Mouse (Mus musculus) macrophage (primary cell): ENCODE measurements around the gene Tnik. TPM values are rescaled to one million over a fixed set of nuclear protein-coding genes. Genes with fewer than 3 reads are reported as not detected.

Experiments
- H3K27ac ChIP-seq: fragments of 350-480 bp; formaldehyde crosslinking; 2 replicates; pipeline ENCODE4 v1.9.0; 2021
- H3K36me3 ChIP-seq: fragments of 350-480 bp; formaldehyde crosslinking; 2 replicates; pipeline ENCODE4 v1.9.0; 2021; ENCODE audit errors: inconsistent target
- H3K4me3 ChIP-seq: fragments of 350-480 bp; formaldehyde crosslinking; 2 replicates; pipeline ENCODE4 v1.9.0; 2021; ENCODE audit errors: inconsistent target
- H3K79me2 ChIP-seq: fragments of 350-480 bp; formaldehyde crosslinking; 2 replicates; pipeline ENCODE4 v1.9.0; 2021; ENCODE audit errors: inconsistent target
- WGBS: methylation state at CpG from one replicate; pipeline ENCODE4 v1.1.7; 2026; ENCODE audit warnings: inconsistent platforms; ENCODE audit not compliant: missing documents; 5-methylcytosine and 5-hydroxymethylcytosine counted together
- polyA plus RNA-seq: library from polyadenylated mRNA; stranded (reverse); fragments of 250-400 nt; gene quantifications from 3 replicates; pipeline ENCODE4 v1.2.4, GENCODE M21; 2018; ENCODE audit warnings: inconsistent platforms

The Tnik gene
- polyA plus RNA-seq, 1 experiment from 2014 or later, result 0.20 TPM

DNA sequence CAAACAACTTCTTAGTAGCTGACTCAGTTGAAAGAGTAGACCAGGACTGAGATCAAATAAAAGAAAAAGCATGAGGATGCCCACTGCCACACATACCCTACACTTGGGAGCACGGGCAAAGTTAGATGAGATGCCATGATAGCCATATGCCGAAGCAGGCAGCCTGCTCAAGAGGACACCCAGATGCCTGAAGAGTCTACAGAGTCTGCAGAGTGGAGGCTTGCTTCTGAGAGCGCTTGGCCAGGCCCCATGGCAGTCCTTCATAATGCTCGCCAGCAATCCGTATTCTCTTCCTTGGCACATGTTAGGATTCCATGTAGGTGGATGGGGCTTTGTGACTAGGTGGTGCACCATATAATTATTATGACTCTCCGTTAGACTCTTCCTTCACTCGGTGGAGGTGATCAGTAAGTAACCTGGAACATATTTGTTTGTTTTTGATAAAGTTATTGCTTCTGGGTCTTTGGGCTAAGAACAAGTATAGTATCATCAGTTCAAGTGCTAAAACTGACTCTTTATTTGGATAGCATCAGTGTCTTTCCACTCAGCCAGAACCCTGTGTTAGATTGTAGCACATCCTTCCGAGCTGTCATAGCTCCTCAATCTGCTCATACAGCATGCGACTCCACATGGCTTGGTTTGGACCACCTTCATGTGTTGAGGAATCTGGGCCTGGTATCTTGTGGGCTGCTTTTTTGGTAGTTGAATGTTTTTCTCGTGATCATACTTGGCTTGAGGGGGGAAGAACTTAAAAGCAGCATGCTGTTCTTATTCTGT is 122.4 kb downstream of the Tnik start:
- H3K4me3 ChIP-seq, result no peak overlapping the region
- no peaks in the 10 kb centered on the region for H3K36me3 ChIP-seq
- H3K27ac ChIP-seq, result no peak overlapping the region
- H3K79me2 ChIP-seq, result no peaks in the 10 kb centered on the region
- WGBS, result 96% methylated on average over 10 of the region's 10 CpGs

DNA sequence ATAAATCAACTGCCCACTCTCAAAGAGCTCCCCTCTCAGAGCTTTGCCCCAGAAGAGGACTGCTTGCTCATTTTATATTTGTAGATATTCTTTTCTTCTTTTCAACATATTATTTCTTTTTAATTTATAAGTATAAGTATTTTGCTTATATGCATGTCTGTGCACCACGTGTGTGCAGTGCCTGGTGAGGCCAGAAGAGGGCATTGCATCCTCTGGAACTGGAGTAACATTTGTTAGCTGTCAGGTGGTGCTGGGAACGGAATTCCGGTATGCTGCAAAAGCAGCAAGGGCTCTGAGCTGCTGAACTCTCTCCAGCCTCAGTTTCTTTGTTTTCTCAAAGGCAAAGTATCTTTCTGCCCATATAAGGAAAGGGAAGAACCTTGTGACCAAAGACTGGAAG is 125.5 kb downstream of the Tnik start:
- no peak overlapping the region for H3K27ac ChIP-seq
- no peak overlapping the region for H3K4me3 ChIP-seq
- WGBS, result 80% methylated on average over 3 of the region's 3 CpGs
- H3K36me3 ChIP-seq, result no peaks in the 10 kb centered on the region
- H3K79me2 ChIP-seq, result no peaks in the 10 kb centered on the region

DNA sequence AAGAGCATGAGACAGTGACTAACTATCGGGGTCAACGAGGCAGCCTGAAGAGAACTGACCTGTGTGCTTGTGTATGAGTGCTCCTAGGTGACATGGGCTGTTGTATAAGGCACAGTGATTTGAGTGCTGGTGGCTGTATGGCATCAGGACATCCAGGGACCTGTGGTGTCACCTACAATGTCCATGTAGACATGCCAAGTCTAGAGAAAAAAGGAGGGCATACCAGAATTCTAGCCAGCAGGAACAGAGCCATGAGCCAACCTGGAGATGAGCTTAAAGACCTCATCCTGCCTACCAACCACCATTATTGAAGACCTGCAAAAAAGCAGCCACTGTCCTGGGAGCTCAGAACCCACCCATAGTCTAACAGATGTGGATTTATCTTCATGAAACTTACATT is 127.2 kb downstream of the Tnik start:
- H3K27ac ChIP-seq, result no peak overlapping the region
- H3K36me3 ChIP-seq, result no peaks in the 10 kb centered on the region
- WGBS, result 78% methylated on average over 2 of the region's 2 CpGs
- H3K4me3 ChIP-seq, result no peak overlapping the region
- H3K79me2 ChIP-seq, result no peaks in the 10 kb centered on the region

DNA sequence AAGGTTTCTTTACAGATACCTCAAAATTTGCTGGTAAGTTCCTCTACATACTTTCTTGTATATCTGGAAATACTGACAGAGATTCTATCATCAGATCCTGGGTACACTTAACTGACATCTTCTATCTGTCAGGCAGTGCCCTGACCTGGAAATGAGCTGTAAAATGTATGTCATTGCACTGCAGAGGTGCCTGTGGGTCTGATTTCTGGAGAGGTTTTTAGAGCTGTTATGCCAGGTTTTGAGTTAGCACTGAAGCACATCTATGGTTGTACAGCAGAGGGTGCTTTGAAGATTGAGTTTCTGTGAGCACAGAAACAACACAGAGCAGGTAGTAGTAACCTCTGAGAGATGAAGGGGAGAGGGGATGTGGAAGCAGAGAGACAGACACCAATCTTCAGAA is 129.5 kb downstream of the Tnik start:
- H3K36me3 ChIP-seq, result no peaks in the 10 kb centered on the region
- H3K79me2 ChIP-seq, result no peaks in the 10 kb centered on the region
- no peak overlapping the region for H3K27ac ChIP-seq
- no peak overlapping the region for H3K4me3 ChIP-seq

DNA sequence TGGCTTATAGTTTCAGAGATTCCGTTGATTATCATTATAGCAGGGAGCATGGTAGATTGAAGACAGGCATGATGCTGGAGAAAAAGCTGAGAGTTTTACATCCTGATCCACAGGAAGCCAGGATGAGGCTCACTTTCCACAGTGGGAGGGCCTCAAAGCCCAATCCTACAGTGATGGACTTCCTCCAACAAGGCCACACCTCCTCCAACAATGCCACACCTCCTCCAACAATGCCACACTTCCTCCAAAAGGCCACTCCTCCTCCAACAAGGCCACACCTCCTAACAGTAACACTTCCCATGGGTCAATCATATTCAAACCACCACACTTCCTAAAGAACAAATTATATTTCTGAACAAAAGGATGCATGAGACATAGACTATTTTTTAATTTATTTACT is 135.8 kb downstream of the Tnik start:
- H3K4me3 ChIP-seq, result no peak overlapping the region
- no peak overlapping the region for H3K27ac ChIP-seq
- no peaks in the 10 kb centered on the region for H3K79me2 ChIP-seq
- 100% methylated on average over 1 of the region's 1 CpGs for WGBS
- no peaks in the 10 kb centered on the region for H3K36me3 ChIP-seq

DNA sequence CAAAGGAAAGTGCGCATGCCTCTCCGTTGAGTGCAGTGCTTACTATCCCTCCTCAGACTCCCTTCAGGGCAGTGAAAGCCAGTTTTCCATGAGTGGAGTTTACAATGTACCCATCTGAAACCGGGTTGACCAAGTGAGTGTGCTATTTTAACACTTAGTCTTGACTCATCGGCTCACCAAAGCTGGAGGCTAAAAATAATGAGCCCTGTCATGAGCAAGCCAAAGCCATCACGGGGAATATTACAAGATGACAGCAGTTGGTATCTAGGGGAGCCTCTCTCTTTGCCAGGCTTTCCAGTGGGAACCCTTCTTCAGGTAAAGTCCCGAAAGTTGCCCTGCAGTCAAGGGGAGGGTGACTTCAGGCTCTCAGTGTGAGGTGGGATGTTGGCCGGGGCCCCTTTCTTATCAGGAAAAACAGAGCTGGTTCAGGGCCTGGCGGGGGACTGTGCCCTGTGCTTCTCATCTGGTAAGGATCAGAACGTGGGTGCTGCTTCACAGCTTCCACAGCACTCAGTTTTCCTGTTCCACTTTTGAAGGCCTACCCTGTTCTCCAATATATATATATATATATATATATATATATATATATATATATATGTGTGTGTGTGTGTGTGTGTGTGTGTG is 136.7 kb downstream of the Tnik start:
- no peak overlapping the region for H3K27ac ChIP-seq
- no peak overlapping the region for H3K4me3 ChIP-seq
- 91% methylated on average over 9 of the region's 9 CpGs for WGBS
- H3K36me3 ChIP-seq, result no peaks in the 10 kb centered on the region
- no peaks in the 10 kb centered on the region for H3K79me2 ChIP-seq

DNA sequence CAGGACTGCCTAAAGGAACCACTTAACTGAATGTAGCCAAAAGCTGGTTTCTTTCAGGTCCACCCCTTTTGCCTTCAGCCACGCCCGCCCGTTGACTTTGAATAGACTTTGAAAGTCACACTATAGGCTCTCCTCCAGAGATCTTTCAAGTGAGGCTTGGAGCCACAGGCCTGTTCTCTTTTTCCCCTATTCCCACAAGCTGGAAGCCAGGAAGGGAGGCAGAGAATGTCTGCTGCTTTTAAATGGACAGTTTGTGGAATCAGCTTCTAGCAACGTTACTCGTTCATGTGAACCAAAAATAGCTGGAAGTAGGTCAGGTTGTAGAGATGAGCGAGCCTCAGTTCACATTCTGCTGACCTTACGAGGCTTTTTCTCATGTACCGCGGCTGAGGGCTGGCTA is 138.3 kb downstream of the Tnik start:
- 93% methylated on average over 9 of the region's 9 CpGs for WGBS
- Histone ChIP-seq H3K79me2 (no peaks in the 10 kb centered on the region), H3K4me3 (no peak overlapping the region), H3K36me3 (no peaks in the 10 kb centered on the region), H3K27ac (no peak overlapping the region)

DNA sequence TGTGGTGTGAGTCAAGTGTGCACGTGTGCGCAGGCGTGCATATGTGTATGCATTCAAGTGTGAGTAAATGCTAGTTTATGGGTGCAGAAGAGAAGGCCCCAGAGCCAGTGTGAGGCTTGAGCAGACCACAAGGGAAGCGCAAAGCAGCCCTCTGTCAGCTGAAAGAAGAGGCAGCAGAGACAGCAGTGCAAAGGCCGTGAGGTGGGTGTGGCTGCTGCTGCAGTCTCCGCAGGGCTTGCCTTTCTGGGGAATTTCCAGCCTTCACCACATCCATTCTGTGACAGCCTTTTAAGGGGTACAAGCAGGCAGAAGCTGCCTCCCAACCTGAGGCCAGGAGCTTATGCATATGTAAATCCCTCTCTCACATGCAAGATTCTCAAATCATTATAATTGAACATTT is 139.2 kb downstream of the Tnik start:
- Histone ChIP-seq H3K36me3 (no peaks in the 10 kb centered on the region), H3K27ac (no peak overlapping the region), H3K4me3 (no peak overlapping the region), H3K79me2 (no peaks in the 10 kb centered on the region)
- 77% methylated on average over 6 of the region's 6 CpGs for WGBS

DNA sequence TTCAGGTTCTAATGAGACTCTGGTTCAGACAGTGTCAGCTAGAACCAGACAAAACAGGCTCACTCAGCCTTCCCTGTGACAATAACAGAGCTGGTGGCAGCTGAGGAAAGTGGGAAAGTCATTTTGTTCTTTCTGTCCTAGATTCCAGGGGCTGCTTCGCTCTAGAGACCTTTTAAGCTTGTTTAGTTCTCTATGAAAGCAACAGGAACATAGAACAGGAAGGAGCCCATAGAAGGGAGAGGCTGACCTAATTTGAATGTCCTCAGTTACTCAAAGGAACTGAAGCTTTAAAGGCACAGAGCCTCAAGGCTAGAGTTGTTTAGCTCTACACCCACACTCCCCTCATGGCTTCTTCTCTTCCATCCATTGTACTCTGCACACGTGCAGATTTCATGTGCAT is 142.4 kb downstream of the Tnik start:
- Histone ChIP-seq H3K36me3 (no peaks in the 10 kb centered on the region), H3K4me3 (no peak overlapping the region), H3K27ac (no peak overlapping the region), H3K79me2 (no peaks in the 10 kb centered on the region)
- WGBS, result 54% methylated on average over 2 of the region's 2 CpGs

DNA sequence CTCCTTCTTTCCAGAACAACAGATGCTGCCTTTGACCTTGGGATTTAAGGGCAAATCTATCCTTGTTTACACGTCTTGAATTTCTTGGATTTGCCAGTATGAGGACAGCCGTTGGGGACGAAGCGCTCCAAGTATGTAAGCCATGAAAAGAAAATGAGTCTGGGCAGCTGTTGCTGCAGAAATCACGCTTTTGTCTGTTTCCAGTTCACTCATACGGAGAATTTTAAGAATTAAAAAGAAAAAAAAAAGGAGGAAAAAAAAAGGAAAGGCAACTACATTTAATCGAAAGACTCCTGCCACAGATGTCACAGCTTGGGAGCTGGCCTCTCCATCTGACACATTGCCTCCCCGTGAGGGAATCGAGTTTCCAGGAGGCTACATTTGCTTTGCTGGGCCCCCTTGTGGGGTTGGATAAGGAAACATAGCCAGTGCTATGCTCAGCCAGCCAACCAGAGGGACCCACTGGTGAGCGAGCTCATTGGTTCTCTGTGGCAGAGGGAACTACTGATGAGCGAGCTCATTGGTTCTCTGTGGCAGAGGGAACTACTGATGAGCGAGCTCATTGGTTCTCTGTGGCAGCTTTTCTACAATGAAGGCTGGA is 145.9 kb downstream of the Tnik start:
- H3K27ac ChIP-seq, result no peak overlapping the region
- H3K4me3 ChIP-seq, result no peak overlapping the region
- no peaks in the 10 kb centered on the region for H3K79me2 ChIP-seq
- 83% methylated on average over 11 of the region's 12 CpGs for WGBS
- H3K36me3 ChIP-seq, result no peaks in the 10 kb centered on the region

DNA sequence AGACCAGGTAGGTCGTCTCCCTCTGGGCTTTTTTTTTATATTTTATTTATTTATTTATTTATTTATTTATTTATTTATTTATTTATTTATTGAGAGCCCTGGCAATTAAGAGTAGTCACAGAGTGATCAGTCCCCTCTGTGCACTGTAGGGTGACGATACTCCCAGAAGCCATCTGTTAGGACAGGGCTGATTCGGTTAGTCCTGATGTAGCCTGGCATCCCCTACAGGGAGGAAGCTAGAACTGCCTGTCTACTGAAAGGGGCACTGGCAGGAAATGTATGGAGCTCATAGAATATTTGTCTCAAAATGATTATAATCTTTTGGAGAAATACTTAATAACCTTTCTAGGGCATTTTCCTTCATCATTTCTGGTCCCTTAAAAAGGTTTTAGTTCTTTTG is 147.3 kb downstream of the Tnik start:
- no peak overlapping the region for H3K4me3 ChIP-seq
- H3K36me3 ChIP-seq, result no peaks in the 10 kb centered on the region
- H3K27ac ChIP-seq, result no peak overlapping the region
- H3K79me2 ChIP-seq, result no peaks in the 10 kb centered on the region
- 61% methylated on average over 2 of the region's 3 CpGs for WGBS

DNA sequence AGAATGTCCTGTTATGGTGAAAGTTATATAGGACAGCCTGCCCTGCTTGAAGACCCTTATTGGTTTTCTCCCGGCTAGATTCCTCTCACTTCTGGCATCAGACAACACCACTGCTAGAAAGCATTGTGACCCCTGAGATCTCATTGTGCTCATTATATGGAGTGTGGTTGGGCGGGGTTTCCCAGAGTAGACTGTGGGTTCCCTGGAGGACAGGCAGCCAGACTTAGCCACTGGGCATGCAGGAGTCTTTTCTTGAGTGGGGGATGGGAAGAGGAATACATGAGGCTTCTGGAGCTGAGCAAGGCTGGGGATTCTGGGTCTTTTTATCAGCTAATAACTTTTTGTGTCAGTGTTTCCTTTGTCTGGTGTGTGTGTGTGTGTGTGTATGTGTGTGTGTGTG is 153.0 kb downstream of the Tnik start:
- H3K79me2 ChIP-seq, result no peaks in the 10 kb centered on the region
- no peaks in the 10 kb centered on the region for H3K36me3 ChIP-seq
- no peak overlapping the region for H3K4me3 ChIP-seq
- 65% methylated on average over 2 of the region's 2 CpGs for WGBS
- no peak overlapping the region for H3K27ac ChIP-seq

DNA sequence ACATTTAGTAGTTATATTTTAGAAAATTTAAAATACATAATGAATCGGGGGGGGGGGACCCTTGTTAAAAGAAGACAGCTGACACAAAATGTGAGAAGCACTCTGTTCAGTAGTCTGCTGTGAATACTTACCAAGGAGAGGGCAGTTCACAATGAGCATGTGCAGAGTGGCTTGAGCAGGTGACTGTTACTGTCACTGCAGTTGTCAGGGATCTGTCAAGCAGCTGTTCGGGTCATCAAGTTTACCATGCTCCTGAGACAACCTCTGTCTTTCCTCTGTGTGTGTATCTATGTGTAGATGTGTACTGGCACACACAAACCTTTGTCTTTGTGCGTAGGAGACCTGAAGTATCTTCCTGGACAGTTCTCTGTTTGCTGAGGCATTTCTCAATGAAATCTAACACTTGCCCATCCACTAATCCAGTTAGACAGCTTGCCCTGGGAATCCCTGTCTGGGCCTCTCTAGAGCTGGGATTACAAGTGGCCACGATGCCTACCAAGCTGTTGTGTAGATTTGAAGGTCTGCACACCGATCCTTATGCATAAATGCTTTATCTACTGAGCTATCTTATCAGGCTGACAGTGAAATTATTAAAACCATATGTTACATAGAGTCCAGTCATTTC is 154.2 kb downstream of the Tnik start:
- H3K36me3 ChIP-seq, result no peaks in the 10 kb centered on the region
- 94% methylated on average over 5 of the region's 5 CpGs for WGBS
- H3K79me2 ChIP-seq, result no peaks in the 10 kb centered on the region
- H3K4me3 ChIP-seq, result no peak overlapping the region
- H3K27ac ChIP-seq, result no peak overlapping the region

DNA sequence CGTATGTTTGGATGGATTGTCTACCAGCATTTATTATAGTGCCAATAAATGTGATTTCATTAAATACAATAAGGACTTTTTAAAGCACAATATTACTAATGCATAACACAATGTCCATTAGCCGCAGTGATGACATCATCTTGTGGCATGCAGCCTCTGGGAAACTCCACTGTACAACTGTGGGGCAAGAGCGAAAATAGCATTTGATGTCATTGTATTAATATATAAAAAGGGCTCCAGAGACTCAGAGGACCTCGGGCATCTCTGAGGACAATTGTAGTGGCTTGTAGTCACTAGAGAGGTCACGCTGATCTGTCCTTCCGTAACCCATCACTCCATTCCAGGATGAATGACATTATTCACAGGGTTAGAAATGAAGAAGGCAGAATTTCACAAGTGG is 157.2 kb downstream of the Tnik start:
- no peak overlapping the region for H3K4me3 ChIP-seq
- no peaks in the 10 kb centered on the region for H3K36me3 ChIP-seq
- 89% methylated on average over 6 of the region's 6 CpGs for WGBS
- no peaks in the 10 kb centered on the region for H3K79me2 ChIP-seq
- no peak overlapping the region for H3K27ac ChIP-seq

DNA sequence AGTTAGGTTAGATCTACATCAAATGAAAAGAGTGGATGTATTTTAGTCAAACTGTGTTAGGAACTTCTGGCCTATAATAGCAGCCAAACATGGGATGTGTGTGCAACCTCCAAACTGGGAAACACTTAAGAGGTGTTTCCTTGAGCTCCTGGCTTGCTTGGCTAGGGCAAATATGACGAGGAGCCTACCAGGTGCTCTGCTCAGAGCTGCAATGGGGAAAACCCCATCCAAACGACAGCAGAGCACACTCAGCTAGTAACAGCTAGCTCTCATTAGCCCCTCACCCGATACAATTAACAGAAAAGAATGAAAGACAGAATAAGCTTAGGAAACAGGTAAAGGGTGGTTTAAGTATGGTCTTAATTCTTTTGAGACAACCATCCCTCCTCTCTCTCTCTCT is 157.7 kb downstream of the Tnik start:
- WGBS, result 65% methylated on average over 3 of the region's 3 CpGs
- H3K79me2 ChIP-seq, result no peaks in the 10 kb centered on the region
- H3K4me3 ChIP-seq, result no peak overlapping the region
- no peaks in the 10 kb centered on the region for H3K36me3 ChIP-seq
- no peak overlapping the region for H3K27ac ChIP-seq
